Mouse (Mus musculus): Measurements from ENCODE around the gene Prex1.

DNA sequence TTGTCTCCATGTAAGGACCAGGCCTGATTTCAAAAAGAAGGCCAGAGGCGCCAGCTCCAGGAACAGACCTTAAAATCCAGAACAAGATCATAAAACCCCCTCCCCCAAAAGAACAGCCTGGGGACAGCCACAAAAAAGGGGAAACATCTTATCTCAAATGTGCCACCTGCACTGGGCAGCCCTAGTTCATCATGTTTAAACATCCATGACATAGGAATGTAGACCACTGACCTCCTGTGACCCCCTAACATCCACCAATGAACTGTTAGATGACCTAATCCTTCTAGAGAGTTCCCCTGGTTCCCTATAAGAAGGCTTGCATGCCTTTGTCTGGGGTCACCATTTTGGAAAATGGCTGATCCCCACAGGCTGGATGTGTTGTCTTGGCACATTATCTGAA is 173.4 kb downstream of the Prex1 start:
- no peak for TF ChIP-seq CTCF (IDR thresholded peaks at IDR 0.05; ENCODE audit: control insufficient read depth, insufficient read depth, low read length)
- TF ChIP-seq POLR2A (IDR thresholded peaks at IDR 0.05; ENCODE audit: borderline replicate concordance, control insufficient read depth, low read depth, low read length), result no peak

Data from bone marrow, adult 2 months (tissue).